ENCODE assay signal across 32 mouse cellular contexts in the genomic region with DNA sequence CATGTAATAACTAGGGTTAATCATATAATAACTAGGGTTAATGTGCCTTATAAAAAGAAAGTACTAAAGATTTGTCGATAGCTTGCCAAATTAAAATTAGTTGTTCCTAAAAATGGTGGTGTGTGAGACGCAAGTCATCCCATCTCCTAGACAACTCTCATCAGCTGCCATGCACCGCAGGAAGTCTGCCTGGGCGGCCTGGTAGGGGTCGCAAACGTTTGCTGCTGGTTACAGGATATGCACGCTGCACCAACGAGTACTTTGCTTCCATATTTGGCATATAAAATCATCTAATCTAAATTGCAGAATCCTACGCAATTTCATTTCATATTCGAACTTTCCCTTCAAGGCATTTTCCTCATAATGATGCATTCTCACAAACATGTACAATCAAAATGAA.
"Had no signal": no experiment of that assay in that cellular context is flagged by ENCODE, and none has a peak within 500 bp of the region (broad histone marks: within the 10 kb centered on the region; RNA-seq: fewer than 3 reads in every experiment).

No protein-coding gene starts in this region.

- H3K36me3 ChIP-seq: limb, embryonic 15.5 days; liver, embryonic 12.5 days; liver, embryonic 13.5 days; liver, embryonic 15.5 days; lung, embryonic 15.5 days; midbrain, embryonic 12.5 days; midbrain, embryonic 15.5 days; neural tube, embryonic 12.5 days had no signal

- H3K4me1 ChIP-seq: limb, embryonic 12.5 days; liver, embryonic 12.5 days; liver, embryonic 13.5 days; liver, embryonic 15.5 days; neural tube, embryonic 12.5 days had no signal

- H3K4me2 ChIP-seq: limb, embryonic 12.5 days; limb, embryonic 13.5 days; limb, embryonic 15.5 days; liver, embryonic 11.5 days; liver, embryonic 12.5 days; liver, embryonic 13.5 days; liver, embryonic 15.5 days; lung, embryonic 14.5 days; lung, embryonic 15.5 days; midbrain, embryonic 11.5 days; midbrain, embryonic 12.5 days; midbrain, embryonic 13.5 days; midbrain, embryonic 15.5 days; neural tube, embryonic 12.5 days had no signal

- ATAC-seq: liver, embryonic 12.5 days; liver, postnatal 0 days; lung, postnatal 0 days; midbrain, embryonic 13.5 days; midbrain, embryonic 15.5 days; midbrain, embryonic 16.5 days had no signal

- H3K9me3 ChIP-seq: limb, embryonic 10.5 days; limb, embryonic 12.5 days; limb, embryonic 13.5 days; limb, embryonic 15.5 days; liver, embryonic 12.5 days; liver, embryonic 13.5 days; liver, embryonic 15.5 days; lung, embryonic 15.5 days; megakaryocyte, embryonic 14.5 days; midbrain, embryonic 10.5 days; midbrain, embryonic 12.5 days; midbrain, embryonic 13.5 days; midbrain, embryonic 15.5 days; neural tube, embryonic 12.5 days had no signal

- H3K27ac ChIP-seq: limb, embryonic 10.5 days; limb, embryonic 12.5 days; limb, embryonic 13.5 days; limb, embryonic 15.5 days; liver, embryonic 12.5 days; liver, embryonic 13.5 days; liver, embryonic 14.5 days; liver, embryonic 15.5 days; lung, embryonic 15.5 days; macrophage; midbrain, embryonic 10.5 days; midbrain, embryonic 12.5 days; midbrain, embryonic 13.5 days; midbrain, embryonic 15.5 days; neural tube, embryonic 12.5 days had no signal

- DNase-seq: left cerebral cortex, postnatal 4 days; liver; liver, embryonic 13.5 days; liver, postnatal 0 days; lung, adult 18-20 months; lung, adult 2 months; lung, embryonic 14.5 days; lung, postnatal 10 days; lung, postnatal 14 days; lung, postnatal 36 days; lung, postnatal 4 days; midbrain, embryonic 14.5 days had no signal

- H3K27me3 ChIP-seq: limb, embryonic 12.5 days; limb, embryonic 13.5 days; limb, embryonic 15.5 days; liver, embryonic 12.5 days; liver, embryonic 13.5 days; liver, embryonic 15.5 days; lung, embryonic 15.5 days; megakaryocyte, embryonic 14.5 days; midbrain, embryonic 12.5 days; midbrain, embryonic 13.5 days; midbrain, embryonic 15.5 days; neural tube, embryonic 12.5 days had no signal

- H3K4me3 ChIP-seq: limb, embryonic 10.5 days; limb, embryonic 12.5 days; limb, embryonic 13.5 days; limb, embryonic 15.5 days; liver, embryonic 12.5 days; liver, embryonic 13.5 days; liver, embryonic 15.5 days; lung, embryonic 15.5 days; megakaryocyte, embryonic 14.5 days; midbrain, embryonic 10.5 days; midbrain, embryonic 12.5 days; midbrain, embryonic 13.5 days; midbrain, embryonic 15.5 days; myocyte; neural tube, embryonic 12.5 days had no signal

- H3K9ac ChIP-seq: limb, embryonic 12.5 days; limb, embryonic 13.5 days; limb, embryonic 15.5 days; liver, embryonic 12.5 days; liver, embryonic 13.5 days; liver, embryonic 14.5 days; liver, embryonic 15.5 days; liver, postnatal 0 days; lung, embryonic 14.5 days; lung, embryonic 15.5 days; midbrain, embryonic 12.5 days; midbrain, embryonic 13.5 days; midbrain, embryonic 15.5 days; neural tube, embryonic 12.5 days had no signal
